Mouse (Mus musculus): Measurements from ENCODE around the gene Sec22a. TPM values are rescaled to one million over a fixed set of nuclear protein-coding genes. Genes with fewer than 3 reads are reported as not detected.

The Sec22a gene
- 48.6 and 49.5 TPM in 2 replicates for polyA plus RNA-seq (2015; fragmentation: Nextera tagmentation; extraction: Ambion mirVana)

DNA sequence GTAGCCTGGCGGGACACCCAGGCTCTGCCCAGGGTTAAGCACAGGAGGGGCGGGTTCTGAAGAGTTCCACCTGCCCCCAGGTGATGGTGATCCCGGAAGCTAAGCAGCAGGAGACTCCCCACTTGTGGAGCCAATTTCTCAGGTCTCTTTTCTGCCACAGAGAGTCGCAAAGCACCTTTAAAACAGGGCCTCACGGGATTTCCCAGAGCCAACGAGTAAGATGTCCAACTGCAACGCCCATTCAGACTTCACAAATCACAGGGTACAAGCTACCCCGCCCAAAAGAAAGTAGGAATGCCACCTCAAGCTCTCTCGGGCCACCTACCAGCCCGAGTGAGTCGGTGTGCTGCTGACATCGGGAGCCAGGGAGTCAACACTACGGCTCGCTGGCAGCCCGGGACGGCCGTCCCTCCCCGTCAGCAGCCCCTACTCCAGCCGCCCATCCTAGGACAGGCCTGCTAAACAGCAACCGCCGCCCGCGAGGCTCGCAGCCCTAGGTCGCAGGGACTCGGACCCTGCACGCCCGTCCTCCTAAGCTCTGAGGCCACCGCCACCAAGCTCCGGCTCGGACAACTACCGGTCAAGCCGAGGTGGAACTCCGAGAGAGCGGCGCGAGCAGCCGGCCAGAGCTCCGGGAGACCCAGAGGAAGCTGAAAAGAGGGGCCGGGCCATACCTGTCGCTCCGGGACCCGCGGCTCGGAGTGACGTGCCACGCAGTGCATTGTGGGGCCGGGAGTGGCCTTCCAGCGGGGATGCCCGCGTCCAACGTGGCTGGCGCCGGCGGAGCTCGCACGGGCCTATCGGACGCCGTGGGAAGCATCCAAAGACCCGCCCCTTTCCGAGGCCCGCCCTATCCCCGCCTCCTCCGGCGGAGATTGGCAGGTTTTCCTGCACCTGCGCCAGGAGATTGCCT, at the start of gene Sec22a:
Sec22a (minus strand) TSS at position 769 of the 913 bp plus-strand sequence.
- H3K9me3 ChIP-seq (ENCODE audit: control insufficient read depth, low read length), result no peaks in the 10 kb centered on the region
- H3K36me3 ChIP-seq (ENCODE audit: control insufficient read depth, insufficient read depth, low read length), result peaks cover 6% of the 10 kb centered on the region; the same call in 1 of the 2 replicates
- H3K27me3 ChIP-seq (ENCODE audit: control insufficient read depth, insufficient read depth, low read depth, low read length), result no peaks in the 10 kb centered on the region
- peak; percentile 99 for ATAC-seq (ENCODE audit: low read depth)
- peak within 1 kb of the TSS; percentile 91 for H3K4me3 ChIP-seq (ENCODE audit: low read length)
- under 1% methylated on average over 67 of the region's 67 CpGs for WGBS
- H3K4me1 ChIP-seq (replicated peaks; ENCODE audit: control insufficient read depth, insufficient read depth, low read length), result peaks cover 12% of the 10 kb centered on the region
- peak within 1 kb of the TSS; percentile 96 for H3K9ac ChIP-seq (ENCODE audit: low read length)
- peak within 1 kb of the TSS; percentile 79 for H3K4me2 ChIP-seq (ENCODE audit: low read depth, low read length)
- peak within 1 kb of the TSS; percentile 90 for H3K27ac ChIP-seq (ENCODE audit: low read length)

DNA sequence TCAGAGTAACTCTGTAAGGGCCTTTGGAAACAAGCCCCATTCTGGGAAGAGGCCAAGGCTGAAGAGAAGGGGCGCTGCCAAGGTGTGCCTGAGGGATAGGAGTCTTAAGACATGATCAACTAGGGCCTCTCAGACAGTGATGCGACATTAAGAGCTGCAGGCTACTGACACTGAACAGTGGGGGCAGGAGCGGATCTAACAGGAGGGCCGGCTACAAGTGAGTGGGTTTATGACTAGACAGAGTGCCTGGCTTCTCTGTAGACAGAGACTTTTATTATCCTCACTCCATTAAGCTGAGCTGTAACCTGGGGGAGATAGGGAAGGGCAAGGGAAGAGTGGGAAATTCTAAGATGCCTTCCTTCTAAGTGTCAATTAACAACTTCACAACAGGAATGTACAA, 43.0 kb upstream of the Sec22a start:
- Histone ChIP-seq H3K9ac (ENCODE audit: low read length) (no peak overlapping the region), H3K4me1 (replicated peaks; ENCODE audit: control insufficient read depth, insufficient read depth, low read length) (no peaks in the 10 kb centered on the region), H3K4me2 (ENCODE audit: low read depth, low read length) (no peak overlapping the region), H3K27ac (ENCODE audit: low read length) (no peak overlapping the region), H3K4me3 (ENCODE audit: low read length) (no peak overlapping the region), H3K27me3 (ENCODE audit: control insufficient read depth, insufficient read depth, low read depth, low read length) (no peaks in the 10 kb centered on the region), H3K36me3 (ENCODE audit: control insufficient read depth, insufficient read depth, low read length) (no peaks in the 10 kb centered on the region), H3K9me3 (ENCODE audit: control insufficient read depth, low read length) (no peaks in the 10 kb centered on the region)
- 70% methylated on average over 4 of the region's 4 CpGs for WGBS
- no peak for ATAC-seq (ENCODE audit: low read depth)

- Histone ChIP-seq H3K9me3 (ENCODE audit: control insufficient read depth, low read length) (no peaks in the 10 kb centered on the region), H3K4me1 (replicated peaks; ENCODE audit: control insufficient read depth, insufficient read depth, low read length) (no peaks in the 10 kb centered on the region), H3K4me3 (ENCODE audit: low read length) (no peak overlapping the region), H3K4me2 (ENCODE audit: low read depth, low read length) (no peak overlapping the region), H3K27me3 (ENCODE audit: control insufficient read depth, insufficient read depth, low read depth, low read length) (no peaks in the 10 kb centered on the region), H3K9ac (ENCODE audit: low read length) (no peak overlapping the region), H3K27ac (ENCODE audit: low read length) (no peak overlapping the region), H3K36me3 (ENCODE audit: control insufficient read depth, insufficient read depth, low read length) (no peaks in the 10 kb centered on the region)
- WGBS, result 79% methylated on average over 4 of the region's 4 CpGs
- no peak for ATAC-seq (ENCODE audit: low read depth)
Observed at GRCm38 (mm10) chr16:35406166-35406565, 42.4 kb upstream of the Sec22a start.

DNA sequence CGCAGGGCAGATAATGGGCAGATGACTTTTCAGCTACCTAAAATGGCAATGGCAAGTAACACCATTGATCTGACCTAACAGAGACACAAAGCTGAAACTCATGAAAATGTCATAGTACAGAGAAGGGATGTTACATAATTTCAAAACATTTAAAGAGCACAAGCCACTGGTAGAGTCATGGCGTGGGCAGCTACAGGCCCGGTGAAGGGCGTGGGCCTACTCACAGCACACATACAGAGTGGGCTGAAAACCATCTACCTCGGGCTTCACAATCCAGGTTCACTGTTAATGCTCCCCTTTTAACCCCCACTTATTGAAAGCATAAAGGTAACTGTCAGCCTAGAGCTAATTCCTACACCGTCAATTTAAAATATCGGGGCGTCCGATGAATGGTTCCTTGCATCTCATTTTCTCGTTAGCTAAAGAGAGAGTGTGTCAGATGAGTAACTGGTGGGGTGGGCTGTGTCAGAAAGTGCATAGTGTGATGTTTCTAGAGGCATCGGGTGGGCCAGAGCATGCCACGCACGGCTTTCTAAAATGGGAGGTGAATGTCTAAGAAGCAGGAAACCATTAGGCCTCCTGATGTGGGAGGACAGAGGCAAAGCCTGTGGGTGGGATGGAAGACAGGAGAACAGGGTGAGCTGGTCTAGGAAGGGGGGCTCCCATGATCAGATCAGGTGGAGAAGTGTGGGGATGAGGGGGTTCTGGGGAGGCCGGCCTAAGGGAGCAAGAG, 41.8 kb upstream of the Sec22a start:
- no peaks in the 10 kb centered on the region for H3K27me3 ChIP-seq (ENCODE audit: control insufficient read depth, insufficient read depth, low read depth, low read length)
- 94% methylated on average over 14 of the region's 14 CpGs for WGBS
- no peak overlapping the region for H3K4me2 ChIP-seq (ENCODE audit: low read depth, low read length)
- H3K36me3 ChIP-seq (ENCODE audit: control insufficient read depth, insufficient read depth, low read length), result no peaks in the 10 kb centered on the region
- no peaks in the 10 kb centered on the region for H3K9me3 ChIP-seq (ENCODE audit: control insufficient read depth, low read length)
- no peak overlapping the region for H3K4me3 ChIP-seq (ENCODE audit: low read length)
- H3K27ac ChIP-seq (ENCODE audit: low read length), result no peak overlapping the region
- no peaks in the 10 kb centered on the region for H3K4me1 ChIP-seq (replicated peaks; ENCODE audit: control insufficient read depth, insufficient read depth, low read length)
- ATAC-seq (ENCODE audit: low read depth), result no peak
- H3K9ac ChIP-seq (ENCODE audit: low read length), result no peak overlapping the region

DNA sequence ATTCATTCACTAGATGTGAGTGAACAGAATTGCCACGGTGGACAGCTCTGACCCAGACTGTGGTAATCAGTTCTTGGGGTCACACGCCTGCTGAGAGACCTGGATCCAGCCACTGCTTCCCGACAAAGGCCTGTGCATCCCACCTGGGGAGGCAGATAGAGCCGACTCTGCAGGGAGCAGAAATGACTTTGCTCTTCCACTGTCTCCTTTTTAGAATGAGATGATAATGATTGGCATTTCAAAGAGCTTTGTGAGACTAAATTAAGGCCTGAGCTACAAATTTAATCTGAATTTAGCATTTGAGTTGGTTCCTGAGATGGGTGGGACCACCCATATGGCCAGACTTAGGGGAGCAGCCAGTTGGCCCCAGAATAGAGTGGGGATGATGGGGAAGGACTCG, 41.1 kb upstream of the Sec22a start:
- Histone ChIP-seq H3K27ac (ENCODE audit: low read length) (no peak overlapping the region), H3K4me1 (replicated peaks; ENCODE audit: control insufficient read depth, insufficient read depth, low read length) (no peaks in the 10 kb centered on the region), H3K9me3 (ENCODE audit: control insufficient read depth, low read length) (no peaks in the 10 kb centered on the region), H3K4me2 (ENCODE audit: low read depth, low read length) (no peak overlapping the region), H3K9ac (ENCODE audit: low read length) (no peak overlapping the region), H3K27me3 (ENCODE audit: control insufficient read depth, insufficient read depth, low read depth, low read length) (no peaks in the 10 kb centered on the region), H3K36me3 (ENCODE audit: control insufficient read depth, insufficient read depth, low read length) (no peaks in the 10 kb centered on the region), H3K4me3 (ENCODE audit: low read length) (no peak overlapping the region)
- 79% methylated on average over 5 of the region's 5 CpGs for WGBS
- no peak for ATAC-seq (ENCODE audit: low read depth)

DNA sequence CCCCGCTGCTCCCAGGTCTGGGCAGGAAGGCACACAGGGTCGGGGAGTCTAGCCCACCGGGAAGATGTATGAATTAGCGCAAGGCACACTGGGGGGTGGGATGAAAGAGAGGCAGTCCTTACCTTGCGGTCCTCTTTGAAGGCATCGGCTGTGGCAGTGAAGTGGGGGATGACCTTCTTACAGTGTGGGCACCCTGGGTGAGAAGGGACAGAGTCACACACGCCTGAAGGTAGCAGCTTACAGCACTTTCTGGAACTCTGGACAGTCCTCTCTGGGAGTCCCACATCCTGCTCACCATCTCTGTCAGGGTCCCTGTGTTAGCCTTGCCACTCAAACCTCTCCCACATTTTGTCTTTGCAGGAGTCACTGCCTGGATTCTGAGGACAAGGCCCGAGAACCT, 40.2 kb upstream of the Sec22a start:
- H3K9me3 ChIP-seq (ENCODE audit: control insufficient read depth, low read length), result no peaks in the 10 kb centered on the region
- H3K27ac ChIP-seq (ENCODE audit: low read length), result no peak overlapping the region
- H3K4me3 ChIP-seq (ENCODE audit: low read length), result no peak overlapping the region
- 87% methylated on average over 8 of the region's 8 CpGs for WGBS
- no peaks in the 10 kb centered on the region for H3K4me1 ChIP-seq (replicated peaks; ENCODE audit: control insufficient read depth, insufficient read depth, low read length)
- no peak overlapping the region for H3K9ac ChIP-seq (ENCODE audit: low read length)
- H3K4me2 ChIP-seq (ENCODE audit: low read depth, low read length), result no peak overlapping the region
- ATAC-seq (ENCODE audit: low read depth), result no peak
- no peaks in the 10 kb centered on the region for H3K27me3 ChIP-seq (ENCODE audit: control insufficient read depth, insufficient read depth, low read depth, low read length)
- H3K36me3 ChIP-seq (ENCODE audit: control insufficient read depth, insufficient read depth, low read length), result no peaks in the 10 kb centered on the region

DNA sequence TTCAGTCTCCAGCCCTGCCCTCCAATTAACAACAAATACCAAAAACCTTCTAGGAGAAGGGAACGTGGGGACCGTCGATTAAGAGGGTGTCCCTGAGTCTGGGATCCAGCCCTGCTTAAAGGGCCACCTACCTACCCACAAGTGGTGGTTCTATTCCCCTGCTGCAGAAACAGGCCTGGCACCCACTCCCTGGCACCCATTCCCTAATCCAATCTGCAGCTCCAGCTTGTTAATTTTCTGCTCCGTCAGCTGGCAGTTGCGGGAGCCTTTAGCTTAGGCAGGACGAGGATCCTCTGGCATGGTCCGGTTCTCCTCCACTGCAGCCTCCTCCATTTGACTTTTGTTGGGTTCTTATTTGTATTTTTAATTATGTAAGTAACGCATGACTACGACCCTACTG, 39.6 kb upstream of the Sec22a start:
- H3K4me3 ChIP-seq (ENCODE audit: low read length), result no peak overlapping the region
- no peak for ATAC-seq (ENCODE audit: low read depth)
- no peaks in the 10 kb centered on the region for H3K4me1 ChIP-seq (replicated peaks; ENCODE audit: control insufficient read depth, insufficient read depth, low read length)
- H3K27me3 ChIP-seq (ENCODE audit: control insufficient read depth, insufficient read depth, low read depth, low read length), result no peaks in the 10 kb centered on the region
- H3K9me3 ChIP-seq (ENCODE audit: control insufficient read depth, low read length), result no peaks in the 10 kb centered on the region
- H3K36me3 ChIP-seq (ENCODE audit: control insufficient read depth, insufficient read depth, low read length), result no peaks in the 10 kb centered on the region
- WGBS, result 87% methylated on average over 9 of the region's 9 CpGs
- no peak overlapping the region for H3K27ac ChIP-seq (ENCODE audit: low read length)
- H3K9ac ChIP-seq (ENCODE audit: low read length), result no peak overlapping the region
- H3K4me2 ChIP-seq (ENCODE audit: low read depth, low read length), result no peak overlapping the region

- Histone ChIP-seq H3K9ac (ENCODE audit: low read length) (no peak overlapping the region), H3K9me3 (ENCODE audit: control insufficient read depth, low read length) (no peaks in the 10 kb centered on the region), H3K4me1 (replicated peaks; ENCODE audit: control insufficient read depth, insufficient read depth, low read length) (no peaks in the 10 kb centered on the region), H3K27me3 (ENCODE audit: control insufficient read depth, insufficient read depth, low read depth, low read length) (no peaks in the 10 kb centered on the region), H3K36me3 (ENCODE audit: control insufficient read depth, insufficient read depth, low read length) (peaks cover 7% of the 10 kb centered on the region), H3K4me2 (ENCODE audit: low read depth, low read length) (no peak overlapping the region), H3K27ac (ENCODE audit: low read length) (no peak overlapping the region), H3K4me3 (ENCODE audit: low read length) (no peak overlapping the region)
- 76% methylated on average over 8 of the region's 8 CpGs for WGBS
- ATAC-seq (ENCODE audit: low read depth), result no peak
Observed at GRCm38 (mm10) chr16:35392813-35393212, 29.1 kb upstream of the Sec22a start.

DNA sequence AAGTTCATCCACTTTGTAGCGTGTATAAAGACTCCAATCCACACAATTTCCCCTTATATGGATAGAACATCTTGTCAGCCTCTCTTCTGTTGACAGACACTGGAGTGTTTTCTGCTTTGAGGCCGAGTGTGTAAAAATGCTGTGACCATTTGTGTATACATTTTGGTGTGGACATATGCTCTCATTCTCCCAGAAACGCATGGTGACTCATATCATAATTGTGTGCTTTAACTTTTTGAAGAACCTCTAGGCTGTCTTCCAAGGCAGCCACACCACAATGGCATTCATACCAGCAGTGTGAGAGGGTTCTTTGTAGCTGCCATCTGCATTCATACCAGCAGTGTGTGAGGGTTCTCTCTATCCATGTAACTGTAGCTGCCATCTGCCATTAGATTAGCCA, 21.9 kb upstream of the Sec22a start:
- no peak overlapping the region for H3K9ac ChIP-seq (ENCODE audit: low read length)
- H3K9me3 ChIP-seq (ENCODE audit: control insufficient read depth, low read length), result no peaks in the 10 kb centered on the region
- H3K27ac ChIP-seq (ENCODE audit: low read length), result no peak overlapping the region
- H3K4me3 ChIP-seq (ENCODE audit: low read length), result no peak overlapping the region
- ATAC-seq (ENCODE audit: low read depth), result no peak
- no peaks in the 10 kb centered on the region for H3K4me1 ChIP-seq (replicated peaks; ENCODE audit: control insufficient read depth, insufficient read depth, low read length)
- no peak overlapping the region for H3K4me2 ChIP-seq (ENCODE audit: low read depth, low read length)
- no peaks in the 10 kb centered on the region for H3K27me3 ChIP-seq (ENCODE audit: control insufficient read depth, insufficient read depth, low read depth, low read length)
- WGBS, result 42% methylated on average over 3 of the region's 3 CpGs
- H3K36me3 ChIP-seq (ENCODE audit: control insufficient read depth, insufficient read depth, low read length), result no peaks in the 10 kb centered on the region

All from lung, embryonic 16.5 days (tissue).